Mouse (Mus musculus) liver, adult 2 months (tissue): ENCODE measurements around the gene Tmem121.

Source experiments
- CTCF ChIP-seq: fragments of 200-500 bp; IDR thresholded peaks from 2 replicates; pipeline ENCODE4 v1.5.1; 2011; ENCODE audit warnings: low read depth, low read length, control low read depth
- POLR2A ChIP-seq: fragments of 200-500 bp; IDR thresholded peaks from 2 replicates; pipeline ENCODE4 v1.6.1; 2011; ENCODE audit warnings: low read length, control low read depth; ENCODE audit not compliant: insufficient read depth; ENCODE audit errors: extremely low read depth

DNA sequence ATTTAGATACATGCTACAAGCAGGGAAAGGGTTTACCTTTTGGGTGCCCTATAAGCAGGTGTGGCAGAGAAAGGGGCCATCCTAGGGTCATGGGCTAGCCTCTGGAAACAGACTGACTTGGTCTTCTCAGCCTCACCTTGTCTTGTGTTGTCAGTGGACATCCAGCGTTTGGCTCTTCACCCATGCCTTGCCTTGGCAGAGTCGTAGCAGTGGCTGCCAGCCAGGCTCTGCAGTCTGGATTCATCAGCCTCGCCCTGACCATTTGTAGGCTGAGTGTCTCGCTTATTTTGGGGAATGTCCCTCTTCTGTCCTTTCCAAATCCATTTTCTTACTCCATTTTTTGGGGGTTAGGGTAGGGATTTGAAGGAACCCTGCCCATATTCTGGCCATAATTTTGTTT lies 15.6 kb downstream of the Tmem121 start:
- TF ChIP-seq POLR2A (no peak), CTCF (no peak)
